Mouse (Mus musculus): ENCODE data around the gene Krtap20-2. TPM values are rescaled to one million over a fixed set of nuclear protein-coding genes. Genes with fewer than 3 reads are reported as not detected.

Gene Krtap20-2
- total RNA-seq (2023) = not detected

GRCm38 (mm10) chr16:89205561-89205960 lies at the start of gene Krtap20-2:
Gene Krtap20-2 (plus strand): TSS chr16:89205861.

GRCm38 (mm10) chr16:89157652-89158051 lies 48.0 kb upstream of the Krtap20-2 start, which contains the start of gene Gm9789:
Gene Gm9789 (plus strand): TSS chr16:89157952.

GRCm38 (mm10) chr16:89169190-89169589 lies 36.5 kb upstream of the Krtap20-2 start, which contains the start of gene Gm7735:
Gene Gm7735 (plus strand): TSS chr16:89169490.

GRCm38 (mm10) chr16:89174435-89174834 lies 31.2 kb upstream of the Krtap20-2 start, which contains the start of gene 1110057P08Rik:
Gene 1110057P08Rik (plus strand): TSS chr16:89174735.

Other genes starting within 250 kb of the Krtap20-2 start
- not detected for gene Krtap16-3, start 243.0 kb upstream of the Krtap20-2 start, total RNA-seq (2023)
- not detected for gene Krtap22-2, start 195.1 kb upstream of the Krtap20-2 start, total RNA-seq (2023)
- not detected for gene Gm10229, start 190.6 kb upstream of the Krtap20-2 start, total RNA-seq (2023)
- gene Krtap6-1, start 174.2 kb upstream of the Krtap20-2 start, total RNA-seq (2023) = not detected
- not detected for gene Gm10228, start 164.4 kb upstream of the Krtap20-2 start, total RNA-seq (2023)
- not detected for gene Krtap6-5, start 158.0 kb upstream of the Krtap20-2 start, total RNA-seq (2023)
- gene 1110025L11Rik, start 141.9 kb upstream of the Krtap20-2 start, total RNA-seq (2023) = not detected
- gene Krtap6-3, start 121.8 kb upstream of the Krtap20-2 start, total RNA-seq (2023) = not detected
- not detected for gene Gm6358, start 65.0 kb upstream of the Krtap20-2 start, total RNA-seq (2023)
- gene Gm10061, start 54.8 kb upstream of the Krtap20-2 start, total RNA-seq (2023) = not detected
- gene Gm9789, start 47.9 kb upstream of the Krtap20-2 start, total RNA-seq (2023) = not detected
- not detected for gene Gm7735, start 36.4 kb upstream of the Krtap20-2 start, total RNA-seq (2023)
- gene 1110057P08Rik, start 31.1 kb upstream of the Krtap20-2 start, total RNA-seq (2023) = not detected
- gene Krtap21-1, start 198.0 kb downstream of the Krtap20-2 start, total RNA-seq (2023) = not detected
- not detected for gene Krtap6-2, start 214.2 kb downstream of the Krtap20-2 start, total RNA-seq (2023)